Mouse (Mus musculus): ENCODE data around the gene Ppp4r1. TPM values are rescaled to one million over a fixed set of nuclear protein-coding genes. Genes with fewer than 3 reads are reported as not detected.
A peak's percentile ranks its signal among the peaks of the same experiment; 100 is the strongest.

Ppp4r1 gene
- polyA plus RNA-seq, 2 experiments, result 43.7 to 67.6 TPM

DNA sequence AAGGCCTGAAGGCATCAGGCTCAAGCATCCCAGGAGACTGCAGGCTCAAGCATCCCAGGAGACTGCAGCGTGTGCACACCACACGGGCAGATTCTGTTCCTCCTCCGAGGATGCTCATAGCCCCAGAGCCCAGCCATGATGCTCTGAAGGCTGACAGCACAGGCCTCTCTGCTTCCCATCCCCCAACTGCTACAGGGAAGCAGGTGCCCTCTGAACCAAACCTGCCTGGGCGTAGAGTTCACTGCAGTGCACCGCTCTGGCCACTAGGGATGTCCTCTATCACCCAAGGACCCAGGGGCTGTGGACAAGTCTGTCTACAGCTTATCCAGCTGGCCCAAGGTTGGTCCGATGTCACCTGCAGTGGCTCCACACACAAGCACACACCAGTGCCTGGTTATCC is 90.3 kb downstream of the Ppp4r1 start:
- no peak overlapping the region for H3K4me2 ChIP-seq (replicated peaks; ENCODE audit: low read depth, low read length, severe bottlenecking)
- ATAC-seq (ENCODE audit: low FRiP score, low read depth) (no peak), DNase-seq (ENCODE audit: low spot score) (no peak)
- H3K27ac ChIP-seq (replicated peaks; ENCODE audit: low read depth, low read length), result no peak overlapping the region
- 44% methylated on average over 6 of the region's 6 CpGs for WGBS
- H3K9me3 ChIP-seq (ENCODE audit: control insufficient read depth, low read length), result no peaks in the 10 kb centered on the region
- H3K27me3 ChIP-seq (ENCODE audit: control insufficient read depth, insufficient read depth, low read length), result no peaks in the 10 kb centered on the region
- peaks cover 10% of the 10 kb centered on the region; the same call in 1 of the 2 replicates for H3K4me1 ChIP-seq (ENCODE audit: control insufficient read depth, insufficient read depth, low read length)
- H3K36me3 ChIP-seq (ENCODE audit: control insufficient read depth, insufficient read depth, low read length), result no peaks in the 10 kb centered on the region; the same call in 1 of the 2 replicates
- no peak overlapping the region for H3K4me3 ChIP-seq (replicated peaks; ENCODE audit: low read length)
- H3K9ac ChIP-seq (ENCODE audit: low read depth, low read length, severe bottlenecking), result no peak overlapping the region
- no peak for TF ChIP-seq POLR2A (IDR thresholded peaks at IDR 0.05; ENCODE audit: borderline replicate concordance, extremely low read depth, insufficient read depth, insufficient read length)

DNA sequence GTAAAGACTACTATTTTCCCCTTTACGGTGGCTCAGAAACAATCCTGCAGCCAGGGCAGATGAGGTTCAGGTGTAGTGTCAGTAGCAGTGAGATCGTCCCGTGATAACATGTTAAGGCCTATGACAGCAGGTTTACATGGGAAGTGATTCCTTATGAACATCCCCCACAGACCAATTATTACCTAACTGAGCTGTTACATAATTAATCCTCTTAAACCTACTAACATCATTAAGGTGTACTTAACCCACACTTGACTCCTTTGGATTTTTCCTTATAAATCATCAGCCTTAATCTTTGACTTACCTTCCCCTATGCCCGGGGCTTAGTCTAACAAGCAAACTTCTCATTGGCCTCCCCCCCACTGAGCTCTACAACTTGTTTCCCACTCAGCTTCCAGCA is 90.8 kb downstream of the Ppp4r1 start:
- WGBS, result 76% methylated on average over 4 of the region's 4 CpGs
- Histone ChIP-seq H3K4me2 (replicated peaks; ENCODE audit: low read depth, low read length, severe bottlenecking) (no peak overlapping the region), H3K4me3 (replicated peaks; ENCODE audit: low read length) (no peak overlapping the region), H3K9me3 (ENCODE audit: control insufficient read depth, low read length) (no peaks in the 10 kb centered on the region), H3K36me3 (ENCODE audit: control insufficient read depth, insufficient read depth, low read length) (no peaks in the 10 kb centered on the region; the same call in 1 of the 2 replicates), H3K4me1 (ENCODE audit: control insufficient read depth, insufficient read depth, low read length) (peaks cover 10% of the 10 kb centered on the region; the same call in 1 of the 2 replicates), H3K27me3 (ENCODE audit: control insufficient read depth, insufficient read depth, low read length) (no peaks in the 10 kb centered on the region), H3K9ac (ENCODE audit: low read depth, low read length, severe bottlenecking) (no peak overlapping the region), H3K27ac (replicated peaks; ENCODE audit: low read depth, low read length) (no peak overlapping the region)
- ATAC-seq (ENCODE audit: low FRiP score, low read depth) (no peak), DNase-seq (ENCODE audit: low spot score) (no peak)
- no peak for TF ChIP-seq POLR2A (IDR thresholded peaks at IDR 0.05; ENCODE audit: borderline replicate concordance, extremely low read depth, insufficient read depth, insufficient read length)

DNA sequence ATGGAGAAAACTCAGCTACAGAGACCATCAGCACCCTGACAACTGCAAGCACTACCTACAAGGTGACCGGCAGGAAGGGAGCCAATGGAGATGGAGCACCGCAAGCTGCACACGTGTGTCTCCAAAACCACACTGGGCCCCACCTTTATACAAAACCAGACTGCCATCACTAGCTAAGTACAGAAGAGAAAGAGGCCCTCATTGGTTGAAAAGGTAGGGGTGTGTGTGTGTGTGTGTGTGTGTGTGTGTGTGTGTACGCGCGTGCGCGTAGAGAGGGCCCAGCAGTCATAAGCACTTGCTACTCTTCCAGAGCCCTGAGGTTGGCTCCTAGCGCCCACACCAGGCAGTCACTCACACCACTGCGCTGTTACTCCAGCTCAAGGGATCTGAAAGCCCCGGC is 91.5 kb downstream of the Ppp4r1 start:
- H3K36me3 ChIP-seq (ENCODE audit: control insufficient read depth, insufficient read depth, low read length), result no peaks in the 10 kb centered on the region; the same call in 1 of the 2 replicates
- no peak for TF ChIP-seq POLR2A (IDR thresholded peaks at IDR 0.05; ENCODE audit: borderline replicate concordance, extremely low read depth, insufficient read depth, insufficient read length)
- DNase-seq (ENCODE audit: low spot score) (no peak), ATAC-seq (ENCODE audit: low FRiP score, low read depth) (no peak)
- no peak overlapping the region for H3K9ac ChIP-seq (ENCODE audit: low read depth, low read length, severe bottlenecking)
- H3K9me3 ChIP-seq (ENCODE audit: control insufficient read depth, low read length), result no peaks in the 10 kb centered on the region
- H3K27ac ChIP-seq (replicated peaks; ENCODE audit: low read depth, low read length), result no peak overlapping the region
- peaks cover 10% of the 10 kb centered on the region; the same call in 1 of the 2 replicates for H3K4me1 ChIP-seq (ENCODE audit: control insufficient read depth, insufficient read depth, low read length)
- H3K27me3 ChIP-seq (ENCODE audit: control insufficient read depth, insufficient read depth, low read length), result no peaks in the 10 kb centered on the region
- WGBS, result 89% methylated on average over 11 of the region's 11 CpGs
- no peak overlapping the region for H3K4me2 ChIP-seq (replicated peaks; ENCODE audit: low read depth, low read length, severe bottlenecking)
- H3K4me3 ChIP-seq (replicated peaks; ENCODE audit: low read length), result no peak overlapping the region

DNA sequence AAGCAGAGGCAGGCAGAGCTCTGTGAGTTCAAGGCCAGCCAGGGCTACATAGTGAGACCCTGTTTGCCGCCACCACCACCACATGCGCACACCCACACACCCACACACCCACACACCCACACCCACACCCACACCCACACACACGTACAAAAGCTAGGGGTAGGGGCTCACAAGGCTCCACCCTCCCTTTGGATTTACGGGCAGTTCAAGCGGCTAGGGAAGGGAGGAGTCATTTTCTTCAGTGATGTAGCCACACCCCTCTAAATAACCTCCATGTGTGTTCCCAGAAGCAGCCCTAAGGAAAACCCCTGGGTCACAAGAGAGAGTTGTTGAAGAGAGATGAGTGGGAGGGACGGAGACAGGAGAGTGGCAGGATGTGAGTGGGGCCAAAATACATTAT is 94.7 kb downstream of the Ppp4r1 start:
- no peaks in the 10 kb centered on the region for H3K9me3 ChIP-seq (ENCODE audit: control insufficient read depth, low read length)
- H3K36me3 ChIP-seq (ENCODE audit: control insufficient read depth, insufficient read depth, low read length), result no peaks in the 10 kb centered on the region
- no peak overlapping the region for H3K4me3 ChIP-seq (replicated peaks; ENCODE audit: low read length)
- no peak overlapping the region for H3K4me2 ChIP-seq (replicated peaks; ENCODE audit: low read depth, low read length, severe bottlenecking)
- no peak for TF ChIP-seq POLR2A (IDR thresholded peaks at IDR 0.05; ENCODE audit: borderline replicate concordance, extremely low read depth, insufficient read depth, insufficient read length)
- 55% methylated on average over 6 of the region's 6 CpGs for WGBS
- H3K9ac ChIP-seq (ENCODE audit: low read depth, low read length, severe bottlenecking), result no peak overlapping the region
- no peak for ATAC-seq (ENCODE audit: low FRiP score, low read depth)
- H3K4me1 ChIP-seq (ENCODE audit: control insufficient read depth, insufficient read depth, low read length), result peaks cover 7% of the 10 kb centered on the region; the same call in 1 of the 2 replicates
- no peaks in the 10 kb centered on the region for H3K27me3 ChIP-seq (ENCODE audit: control insufficient read depth, insufficient read depth, low read length)
- DNase-seq (ENCODE audit: low spot score), result no peak
- H3K27ac ChIP-seq (replicated peaks; ENCODE audit: low read depth, low read length), result no peak overlapping the region

DNA sequence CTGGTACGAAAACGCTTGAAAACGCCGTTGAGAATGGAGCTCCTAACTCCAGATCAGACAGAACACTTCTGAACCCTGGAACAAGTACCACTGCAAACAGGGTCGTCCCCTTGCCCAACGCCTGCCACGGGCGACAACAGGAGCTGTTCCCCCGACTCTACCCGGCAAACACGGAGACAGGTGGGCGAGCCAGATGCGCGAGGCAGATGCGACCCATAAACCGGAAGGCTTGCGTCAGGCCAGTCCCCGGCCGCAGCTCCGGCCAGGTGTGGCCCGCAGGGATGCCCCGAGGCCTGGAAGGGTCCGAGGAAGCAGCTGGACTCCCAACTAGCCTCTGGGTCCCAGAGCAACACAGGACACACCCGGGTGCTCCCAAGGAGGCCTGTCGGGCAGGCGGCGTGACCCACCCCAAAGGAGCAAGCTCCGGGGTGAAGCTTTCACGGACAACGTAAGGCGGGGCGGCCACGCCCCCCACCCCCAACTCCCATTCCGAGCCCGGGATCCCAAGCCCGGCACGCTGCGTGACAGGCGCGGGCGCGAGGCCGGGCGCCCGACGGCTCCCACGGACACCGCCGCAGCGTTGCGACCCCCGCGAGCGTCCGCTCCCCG is 101.8 kb downstream of the Ppp4r1 start:
- no peaks in the 10 kb centered on the region for H3K27me3 ChIP-seq (ENCODE audit: control insufficient read depth, insufficient read depth, low read length)
- peak; percentile 26 for DNase-seq (ENCODE audit: low spot score)
- H3K36me3 ChIP-seq (ENCODE audit: control insufficient read depth, insufficient read depth, low read length), result no peaks in the 10 kb centered on the region
- 0% methylated on average over 32 of the region's 56 CpGs for WGBS
- no peak for TF ChIP-seq POLR2A (IDR thresholded peaks at IDR 0.05; ENCODE audit: borderline replicate concordance, extremely low read depth, insufficient read depth, insufficient read length)
- peaks cover 22% of the 10 kb centered on the region for H3K4me1 ChIP-seq (ENCODE audit: control insufficient read depth, insufficient read depth, low read length)
- H3K4me2 ChIP-seq (replicated peaks; ENCODE audit: low read depth, low read length, severe bottlenecking), result peak overlapping the region; percentile 93
- peak overlapping the region; percentile 76 for H3K27ac ChIP-seq (replicated peaks; ENCODE audit: low read depth, low read length)
- peak overlapping the region; percentile 91 for H3K4me3 ChIP-seq (replicated peaks; ENCODE audit: low read length)
- H3K9ac ChIP-seq (ENCODE audit: low read depth, low read length, severe bottlenecking), result peak overlapping the region; percentile 83
- peak; percentile 21 for ATAC-seq (ENCODE audit: low FRiP score, low read depth)
- H3K9me3 ChIP-seq (ENCODE audit: control insufficient read depth, low read length), result no peaks in the 10 kb centered on the region

Data from limb, embryonic 14.5 days (tissue).